Mouse (Mus musculus): ENCODE results near the gene Cacng3. TPM values are rescaled to one million over a fixed set of nuclear protein-coding genes. Genes with fewer than 3 reads are reported as not detected.

The Cacng3 gene
- polyA plus RNA-seq, 1 experiment from 2014 or later: 0.10 TPM

DNA sequence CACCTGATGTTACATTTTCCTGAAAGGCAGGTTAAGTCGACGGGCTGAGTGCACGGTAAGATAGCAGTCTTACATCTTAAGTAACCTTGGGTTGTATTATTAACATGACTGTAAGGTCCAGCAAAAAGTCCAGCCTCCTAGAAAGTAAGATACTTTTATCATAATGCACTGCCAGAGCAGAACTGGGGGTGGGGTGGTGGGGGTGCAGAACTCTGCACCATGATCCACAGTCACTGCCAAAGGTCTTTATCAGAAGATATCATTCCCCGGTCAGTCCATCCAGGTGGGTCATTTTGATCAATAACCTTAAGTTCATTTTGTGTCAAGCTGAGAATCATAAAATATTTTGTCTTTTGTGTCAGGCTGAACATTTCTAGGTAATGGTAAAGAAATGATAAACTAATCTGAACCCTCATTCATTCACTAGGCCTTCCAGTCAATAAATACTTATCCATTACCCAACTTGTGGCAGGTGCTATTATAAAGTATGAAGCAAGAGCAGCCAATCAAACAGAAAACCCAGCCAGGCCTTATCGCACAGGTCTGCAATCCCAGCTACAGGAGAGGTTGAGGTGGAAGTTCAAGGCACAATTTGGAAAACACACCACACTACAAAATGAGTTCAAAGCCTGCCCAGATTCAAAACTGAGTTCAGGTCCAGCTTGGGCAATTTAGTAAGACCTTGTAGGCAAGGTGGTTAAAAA lies 12.7 kb upstream of the Cacng3 start:
- no peaks in the 10 kb centered on the region for H3K27me3 ChIP-seq
- H3K9ac ChIP-seq: no peak overlapping the region
- no peaks in the 10 kb centered on the region for H3K36me3 ChIP-seq
- H3K4me1 ChIP-seq (replicated peaks): no peaks in the 10 kb centered on the region
- 87% methylated on average over 5 of the region's 5 CpGs for WGBS
- H3K4me2 ChIP-seq: no peak overlapping the region
- no peaks in the 10 kb centered on the region for H3K9me3 ChIP-seq (replicated peaks)
- H3K4me3 ChIP-seq: no peak overlapping the region
- no peak overlapping the region for H3K27ac ChIP-seq
- ATAC-seq (replicated peaks; ENCODE audit: insufficient number of reproducible peaks, insufficient read depth, low FRiP score, low read depth): no peak

DNA sequence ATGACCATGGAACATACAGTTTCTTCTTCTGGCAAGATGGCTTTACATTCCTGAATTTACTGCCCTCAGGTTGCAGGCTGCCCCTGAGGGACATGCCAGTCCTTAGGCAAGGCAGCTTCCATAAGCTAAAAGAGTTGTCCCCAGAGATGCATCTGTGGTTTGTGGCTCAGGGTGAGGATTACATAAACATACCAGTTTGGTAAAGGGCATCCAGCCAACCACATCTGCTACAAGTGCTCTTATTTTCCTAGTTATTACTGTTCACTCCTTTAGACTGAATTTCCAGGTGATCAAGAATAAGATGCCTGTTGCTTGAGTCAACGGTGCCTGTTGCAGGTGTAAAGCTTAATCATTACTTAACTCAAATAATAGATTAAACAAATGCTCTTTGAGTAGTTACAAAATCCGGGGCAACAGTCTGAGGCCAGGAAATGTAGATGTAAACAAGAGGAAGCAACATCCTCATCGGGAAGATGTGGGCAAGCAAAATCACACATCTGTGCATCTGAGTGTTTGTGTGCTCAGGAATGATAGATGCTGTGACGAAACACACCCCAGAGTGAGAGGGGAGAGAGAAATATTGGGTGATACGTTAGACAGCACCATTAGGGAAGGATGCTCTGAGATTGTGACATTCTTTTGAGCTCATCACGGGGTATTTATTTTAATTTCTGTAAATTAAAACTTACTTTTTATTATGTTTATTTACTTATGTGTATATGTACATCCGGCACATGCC lies 4.8 kb upstream of the Cacng3 start:
- ATAC-seq (replicated peaks; ENCODE audit: insufficient number of reproducible peaks, insufficient read depth, low FRiP score, low read depth): no peak
- 64% methylated on average over 7 of the region's 7 CpGs for WGBS

DNA sequence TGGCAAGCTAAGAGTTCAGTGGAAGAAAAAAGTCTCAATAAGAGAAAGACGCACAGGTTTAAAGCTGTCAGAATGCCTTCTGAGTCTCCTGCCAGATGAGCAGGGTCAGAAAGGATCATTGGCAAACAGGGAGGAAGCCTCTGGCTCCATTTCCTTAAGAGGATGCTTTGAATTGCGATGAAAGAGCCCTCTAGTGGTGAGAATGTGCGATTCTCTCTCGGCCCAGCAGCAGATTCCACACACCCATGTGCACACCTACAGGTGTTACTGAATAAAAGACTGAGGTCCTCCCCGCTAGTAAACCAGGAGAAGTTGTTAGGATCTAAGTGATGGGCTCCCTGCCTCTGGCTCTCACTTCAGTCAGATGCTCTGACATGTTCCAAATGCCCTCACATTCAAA lies 2.4 kb upstream of the Cacng3 start:
- Histone ChIP-seq H3K4me3 (no peak overlapping the region), H3K9me3 (replicated peaks) (no peaks in the 10 kb centered on the region), H3K4me2 (no peak overlapping the region), H3K4me1 (replicated peaks) (peaks cover 3% of the 10 kb centered on the region), H3K27ac (no peak overlapping the region), H3K27me3 (peaks cover 30% of the 10 kb centered on the region), H3K9ac (no peak overlapping the region), H3K36me3 (no peaks in the 10 kb centered on the region)
- no peak for ATAC-seq (replicated peaks; ENCODE audit: insufficient number of reproducible peaks, insufficient read depth, low FRiP score, low read depth)
- 25% methylated on average over 5 of the region's 5 CpGs for WGBS

More for the DNA sequence above, 4.8 kb upstream of the Cacng3 start:
- H3K27ac ChIP-seq: no peak overlapping the region
- no peak overlapping the region for H3K4me3 ChIP-seq
- H3K9me3 ChIP-seq (replicated peaks): no peaks in the 10 kb centered on the region
- peaks cover under 1% of the 10 kb centered on the region for H3K4me1 ChIP-seq (replicated peaks)
- H3K9ac ChIP-seq: no peak overlapping the region
- H3K4me2 ChIP-seq: no peak overlapping the region
- no peaks in the 10 kb centered on the region for H3K36me3 ChIP-seq
- H3K27me3 ChIP-seq: peaks cover 10% of the 10 kb centered on the region

- H3K4me1 ChIP-seq (replicated peaks): peaks cover 3% of the 10 kb centered on the region
- peaks cover 40% of the 10 kb centered on the region for H3K27me3 ChIP-seq
- ATAC-seq (replicated peaks; ENCODE audit: insufficient number of reproducible peaks, insufficient read depth, low FRiP score, low read depth): peak; percentile 83
- H3K4me2 ChIP-seq: peak overlapping the region; percentile 42
- no peaks in the 10 kb centered on the region for H3K36me3 ChIP-seq
- WGBS: 10% methylated on average over 45 of the region's 45 CpGs
- no peaks in the 10 kb centered on the region for H3K9me3 ChIP-seq (replicated peaks)
- H3K4me3 ChIP-seq: no peak overlapping the region
- H3K27ac ChIP-seq: no peak overlapping the region
- no peak overlapping the region for H3K9ac ChIP-seq
Observed at GRCm38 (mm10) chr7:122670873-122671641, 765 bp downstream of the Cacng3 start.

GRCm38 (mm10) chr7:122672981-122673380 lies 2.7 kb downstream of the Cacng3 start:
- 31% methylated on average over 5 of the region's 5 CpGs for WGBS
- ATAC-seq (replicated peaks; ENCODE audit: insufficient number of reproducible peaks, insufficient read depth, low FRiP score, low read depth): no peak
- no peaks in the 10 kb centered on the region for H3K9me3 ChIP-seq (replicated peaks)
- no peak overlapping the region for H3K4me3 ChIP-seq
- peaks cover 3% of the 10 kb centered on the region for H3K4me1 ChIP-seq (replicated peaks)
- H3K4me2 ChIP-seq: no peak overlapping the region
- H3K36me3 ChIP-seq: no peaks in the 10 kb centered on the region
- no peak overlapping the region for H3K27ac ChIP-seq
- peaks cover 40% of the 10 kb centered on the region for H3K27me3 ChIP-seq
- no peak overlapping the region for H3K9ac ChIP-seq

- peaks cover 3% of the 10 kb centered on the region for H3K4me1 ChIP-seq (replicated peaks)
- no peak overlapping the region for H3K9ac ChIP-seq
- H3K27ac ChIP-seq: no peak overlapping the region
- no peak overlapping the region for H3K4me3 ChIP-seq
- 70% methylated on average over 7 of the region's 7 CpGs for WGBS
- H3K27me3 ChIP-seq: peaks cover 33% of the 10 kb centered on the region
- ATAC-seq (replicated peaks; ENCODE audit: insufficient number of reproducible peaks, insufficient read depth, low FRiP score, low read depth): no peak
- no peak overlapping the region for H3K4me2 ChIP-seq
- H3K9me3 ChIP-seq (replicated peaks): no peaks in the 10 kb centered on the region
- H3K36me3 ChIP-seq: no peaks in the 10 kb centered on the region
Observed at GRCm38 (mm10) chr7:122675207-122675606, 4.9 kb downstream of the Cacng3 start.

DNA sequence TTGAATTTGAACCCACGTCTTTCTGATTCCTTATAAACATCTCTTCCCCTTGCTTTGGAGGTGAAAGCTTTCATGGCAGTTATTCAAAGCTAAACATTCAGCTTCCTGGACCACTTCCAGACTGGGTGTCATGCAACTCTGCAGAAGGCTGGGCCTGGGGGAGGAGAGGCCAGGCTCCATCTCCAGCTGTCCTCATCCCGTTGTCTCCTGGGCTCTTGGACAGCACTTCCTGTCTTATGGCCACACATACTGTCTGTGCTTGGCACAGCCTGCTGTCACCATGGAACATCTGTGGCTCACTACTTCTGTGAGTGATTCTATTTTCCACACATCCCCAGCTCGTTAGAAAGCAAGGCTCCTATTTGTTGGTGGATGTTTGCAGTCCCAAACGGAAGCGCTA lies 31.5 kb downstream of the Cacng3 start:
- ATAC-seq (replicated peaks; ENCODE audit: insufficient number of reproducible peaks, insufficient read depth, low FRiP score, low read depth): no peak
- Histone ChIP-seq H3K27me3 (no peaks in the 10 kb centered on the region), H3K4me2 (no peak overlapping the region), H3K36me3 (no peaks in the 10 kb centered on the region), H3K4me3 (no peak overlapping the region), H3K9ac (no peak overlapping the region), H3K4me1 (replicated peaks) (no peaks in the 10 kb centered on the region), H3K9me3 (replicated peaks) (no peaks in the 10 kb centered on the region), H3K27ac (no peak overlapping the region)
- 53% methylated on average over 5 of the region's 5 CpGs for WGBS

- H3K27ac ChIP-seq: no peak overlapping the region
- no peaks in the 10 kb centered on the region for H3K27me3 ChIP-seq
- H3K4me3 ChIP-seq: no peak overlapping the region
- 57% methylated on average over 4 of the region's 4 CpGs for WGBS
- no peak overlapping the region for H3K4me2 ChIP-seq
- ATAC-seq (replicated peaks; ENCODE audit: insufficient number of reproducible peaks, insufficient read depth, low FRiP score, low read depth): no peak
- no peaks in the 10 kb centered on the region for H3K4me1 ChIP-seq (replicated peaks)
- H3K9me3 ChIP-seq (replicated peaks): no peaks in the 10 kb centered on the region
- H3K36me3 ChIP-seq: no peaks in the 10 kb centered on the region
- no peak overlapping the region for H3K9ac ChIP-seq
Observed at GRCm38 (mm10) chr7:122702443-122702842, 32.2 kb downstream of the Cacng3 start.

DNA sequence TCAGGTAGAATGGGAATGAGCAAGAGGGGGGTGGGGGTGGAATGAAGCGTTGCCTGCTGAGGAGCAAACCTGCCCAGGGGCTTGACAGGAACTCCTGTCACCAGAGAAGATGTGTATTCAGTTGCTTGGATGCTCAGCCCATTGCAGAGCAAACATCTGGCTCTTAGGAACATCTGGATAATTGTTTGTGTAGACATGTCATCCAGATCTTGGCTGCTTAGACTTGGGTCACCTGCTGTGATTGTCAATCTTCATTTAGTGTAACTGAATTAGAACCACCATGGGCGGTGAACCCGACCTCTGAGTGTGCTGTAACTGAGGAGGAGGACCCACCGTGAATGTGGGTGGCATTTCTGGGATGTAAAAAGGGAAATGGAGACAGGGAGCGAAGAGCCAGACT lies 36.4 kb downstream of the Cacng3 start:
- 42% methylated on average over 5 of the region's 5 CpGs for WGBS

DNA sequence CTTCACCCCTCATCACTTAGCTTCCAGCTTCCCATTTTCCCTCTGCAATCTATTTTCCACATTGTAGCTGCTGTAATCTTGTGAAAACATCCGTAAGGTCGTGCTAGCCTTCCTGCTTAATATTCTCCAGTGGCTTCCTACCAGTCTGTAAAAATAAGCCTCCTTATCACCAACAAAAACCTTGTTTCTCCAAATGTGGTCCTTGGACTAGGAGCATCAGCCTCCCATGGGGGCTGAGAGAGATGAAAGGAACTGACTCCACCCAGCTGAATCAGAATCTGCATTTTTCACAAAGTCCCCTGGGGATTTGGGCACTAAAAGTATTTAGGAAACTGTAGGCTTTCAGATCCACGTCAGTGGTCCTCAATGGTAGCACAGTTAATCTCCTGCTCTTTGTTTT lies 46.0 kb downstream of the Cacng3 start:
- H3K36me3 ChIP-seq: no peaks in the 10 kb centered on the region
- H3K4me2 ChIP-seq: no peak overlapping the region
- peak; percentile 62; the same call in 1 of the 2 replicates for ATAC-seq (replicated peaks; ENCODE audit: insufficient number of reproducible peaks, insufficient read depth, low FRiP score, low read depth)
- no peaks in the 10 kb centered on the region for H3K27me3 ChIP-seq
- 30% methylated on average over 3 of the region's 3 CpGs for WGBS
- no peaks in the 10 kb centered on the region for H3K9me3 ChIP-seq (replicated peaks)
- H3K27ac ChIP-seq: no peak overlapping the region
- H3K4me3 ChIP-seq: no peak overlapping the region
- H3K9ac ChIP-seq: no peak overlapping the region
- H3K4me1 ChIP-seq (replicated peaks): no peaks in the 10 kb centered on the region

More for the DNA sequence above, 36.4 kb downstream of the Cacng3 start:
- no peaks in the 10 kb centered on the region for H3K9me3 ChIP-seq (replicated peaks)
- H3K9ac ChIP-seq: no peak overlapping the region
- H3K4me3 ChIP-seq: no peak overlapping the region
- H3K4me1 ChIP-seq (replicated peaks): no peaks in the 10 kb centered on the region
- H3K36me3 ChIP-seq: no peaks in the 10 kb centered on the region
- no peak overlapping the region for H3K4me2 ChIP-seq
- H3K27me3 ChIP-seq: peaks cover 5% of the 10 kb centered on the region; the same call in 1 of the 2 replicates
- ATAC-seq (replicated peaks; ENCODE audit: insufficient number of reproducible peaks, insufficient read depth, low FRiP score, low read depth): no peak
- H3K27ac ChIP-seq: no peak overlapping the region

GRCm38 (mm10) chr7:122718540-122718939 lies 48.2 kb downstream of the Cacng3 start:
- WGBS: 88% methylated on average over 4 of the region's 4 CpGs
- Histone ChIP-seq H3K4me3 (no peak overlapping the region), H3K36me3 (no peaks in the 10 kb centered on the region), H3K9me3 (replicated peaks) (no peaks in the 10 kb centered on the region), H3K27ac (no peak overlapping the region), H3K4me2 (no peak overlapping the region), H3K9ac (no peak overlapping the region), H3K4me1 (replicated peaks) (no peaks in the 10 kb centered on the region), H3K27me3 (no peaks in the 10 kb centered on the region)
- ATAC-seq (replicated peaks; ENCODE audit: insufficient number of reproducible peaks, insufficient read depth, low FRiP score, low read depth): no peak

Measured in heart, embryonic 15.5 days (tissue).